Mouse (Mus musculus): Measurements from ENCODE around the gene Gpr31b. TPM values are rescaled to one million over a fixed set of nuclear protein-coding genes. Genes with fewer than 3 reads are reported as not detected.
A peak's percentile ranks its signal among the peaks of the same experiment; 100 is the strongest.
"Not testable (repeated sequence)": the region's sequence is repeated elsewhere in the genome, so short reads cannot be mapped to it uniquely, and the experiment has no call there.

Gene Gpr31b
- total and polyA plus RNA-seq, 2 experiments = not detected

GRCm38 (mm10) chr17:13043846-13044673, 8.0 kb downstream of the Gpr31b start:
- H3K4me3 ChIP-seq (ENCODE audit: insufficient read depth, low read depth, low read length); H3K27ac ChIP-seq (replicated peaks; ENCODE audit: insufficient read depth, low read depth, low read length); H3K9ac ChIP-seq (ENCODE audit: low read depth, low read length); H3K27me3 ChIP-seq (ENCODE audit: control insufficient read depth, insufficient read depth, low read length); H3K4me1 ChIP-seq (ENCODE audit: control insufficient read depth, insufficient read depth, low read length); H3K79me2 ChIP-seq (ENCODE audit: control insufficient read depth, insufficient read depth, low read length); H3K36me3 ChIP-seq (ENCODE audit: control insufficient read depth, insufficient read depth, low read length): not testable (repeated sequence)
- DNase-seq (ENCODE audit: extremely low read depth, low read depth, low spot score) = peak; percentile 33
- WGBS = 20% methylated on average over 4 of the region's 4 CpGs

- not testable (repeated sequence) for H3K27me3 ChIP-seq (ENCODE audit: control insufficient read depth, insufficient read depth, low read length); H3K9ac ChIP-seq (ENCODE audit: low read depth, low read length); DNase-seq (ENCODE audit: extremely low read depth, low read depth, low spot score); H3K4me1 ChIP-seq (ENCODE audit: control insufficient read depth, insufficient read depth, low read length); H3K36me3 ChIP-seq (ENCODE audit: control insufficient read depth, insufficient read depth, low read length); H3K27ac ChIP-seq (replicated peaks; ENCODE audit: insufficient read depth, low read depth, low read length); H3K4me3 ChIP-seq (ENCODE audit: insufficient read depth, low read depth, low read length); H3K79me2 ChIP-seq (ENCODE audit: control insufficient read depth, insufficient read depth, low read length)
- WGBS = 91% methylated on average over 4 of the region's 12 CpGs
These were observed 15.4 kb downstream of the Gpr31b start for GRCm38 (mm10) chr17:13036627-13037192.

GRCm38 (mm10) chr17:13013316-13013715, 38.8 kb downstream of the Gpr31b start:
- DNase-seq (ENCODE audit: extremely low read depth, low read depth, low spot score) = no peak
- no peaks in the 10 kb centered on the region; the same call in 1 of the 2 replicates for H3K79me2 ChIP-seq (ENCODE audit: control insufficient read depth, insufficient read depth, low read length)
- H3K36me3 ChIP-seq (ENCODE audit: control insufficient read depth, insufficient read depth, low read length) = peaks cover 53% of the 10 kb centered on the region
- no peak overlapping the region for H3K9ac ChIP-seq (ENCODE audit: low read depth, low read length)
- no peaks in the 10 kb centered on the region; the same call in 1 of the 2 replicates for H3K4me1 ChIP-seq (ENCODE audit: control insufficient read depth, insufficient read depth, low read length)
- TF ChIP-seq POLR2A (IDR thresholded peaks at IDR 0.05; ENCODE audit: extremely low read depth, insufficient read depth, low read length) (no peak), CTCF (IDR thresholded peaks at IDR 0.05; ENCODE audit: low read depth, low read length) (no peak)
- no peaks in the 10 kb centered on the region for H3K27me3 ChIP-seq (ENCODE audit: control insufficient read depth, insufficient read depth, low read length)
- no peak overlapping the region for H3K27ac ChIP-seq (replicated peaks; ENCODE audit: insufficient read depth, low read depth, low read length)
- H3K4me3 ChIP-seq (ENCODE audit: insufficient read depth, low read depth, low read length) = no peak overlapping the region
- WGBS = 44% methylated on average over 3 of the region's 3 CpGs

- peaks cover 40% of the 10 kb centered on the region for H3K36me3 ChIP-seq (ENCODE audit: control insufficient read depth, insufficient read depth, low read length)
- under 1% methylated on average over 3 of the region's 3 CpGs for WGBS
- H3K27me3 ChIP-seq (ENCODE audit: control insufficient read depth, insufficient read depth, low read length) = no peaks in the 10 kb centered on the region
- TF ChIP-seq POLR2A (IDR thresholded peaks at IDR 0.05; ENCODE audit: extremely low read depth, insufficient read depth, low read length) (no peak), CTCF (IDR thresholded peaks at IDR 0.05; ENCODE audit: low read depth, low read length) (peak; percentile 58)
- no peak overlapping the region for H3K9ac ChIP-seq (ENCODE audit: low read depth, low read length)
- no peaks in the 10 kb centered on the region; the same call in 1 of the 2 replicates for H3K79me2 ChIP-seq (ENCODE audit: control insufficient read depth, insufficient read depth, low read length)
- H3K4me1 ChIP-seq (ENCODE audit: control insufficient read depth, insufficient read depth, low read length) = no peaks in the 10 kb centered on the region
- peak; percentile 88 for DNase-seq (ENCODE audit: extremely low read depth, low read depth, low spot score)
- no peak overlapping the region for H3K27ac ChIP-seq (replicated peaks; ENCODE audit: insufficient read depth, low read depth, low read length)
- H3K4me3 ChIP-seq (ENCODE audit: insufficient read depth, low read depth, low read length) = no peak overlapping the region
These were observed 42.2 kb downstream of the Gpr31b start for GRCm38 (mm10) chr17:13009887-13010286.

- Histone ChIP-seq H3K4me3 (ENCODE audit: insufficient read depth, low read depth, low read length) (peak overlapping the region; percentile 84), H3K27ac (replicated peaks; ENCODE audit: insufficient read depth, low read depth, low read length) (peak overlapping the region; percentile 78), H3K36me3 (ENCODE audit: control insufficient read depth, insufficient read depth, low read length) (peaks cover 28% of the 10 kb centered on the region), H3K79me2 (ENCODE audit: control insufficient read depth, insufficient read depth, low read length) (no peaks in the 10 kb centered on the region; the same call in 1 of the 2 replicates), H3K4me1 (ENCODE audit: control insufficient read depth, insufficient read depth, low read length) (no peaks in the 10 kb centered on the region), H3K9ac (ENCODE audit: low read depth, low read length) (peak overlapping the region; percentile 88), H3K27me3 (ENCODE audit: control insufficient read depth, insufficient read depth, low read length) (no peaks in the 10 kb centered on the region)
- WGBS = under 1% methylated on average over 10 of the region's 10 CpGs
- DNase-seq (ENCODE audit: extremely low read depth, low read depth, low spot score) = peak; percentile 76
- no peak for TF ChIP-seq POLR2A (IDR thresholded peaks at IDR 0.05; ENCODE audit: extremely low read depth, insufficient read depth, low read length)
- no peak for TF ChIP-seq CTCF (IDR thresholded peaks at IDR 0.05; ENCODE audit: low read depth, low read length)
These were observed 43.6 kb downstream of the Gpr31b start for GRCm38 (mm10) chr17:13008528-13008927.

Measured in liver, adult 2 months (tissue).